Mouse (Mus musculus): ENCODE data around the gene Hist1h1t.

GRCm38 (mm10) chr13:23687907-23688306 is 7.7 kb upstream of the Hist1h1t start:
- no peak for TF ChIP-seq CTCF (conservative IDR thresholded peaks at IDR 0.05; ENCODE audit: insufficient read depth, insufficient read length, low read depth, low read length)
- TF ChIP-seq POLR2A (IDR thresholded peaks at IDR 0.05; ENCODE audit: low read depth, low read length), result no peak

Data from kidney, adult 2 months (tissue).